Mouse (Mus musculus) lung, embryonic 15.5 days (tissue): ENCODE results near the gene Gm20498. TPM values are rescaled to one million over a fixed set of nuclear protein-coding genes. Genes with fewer than 3 reads are reported as not detected.

Experiments
- ATAC-seq: fragments of 200-750 bp; cut with Nextera tagmentation; 2 replicates; pipeline ENCODE4 v1.8.0; 2017; ENCODE audit warnings: moderate number of reproducible peaks, borderline replicate concordance; ENCODE audit not compliant: low FRiP score, low TSS enrichment; ENCODE audit errors: extremely low read depth
- H3K27ac ChIP-seq: fragments of 300-500 bp; sonication (generic); 2 replicates; pipeline ENCODE4 v1.5.1; 2015; ENCODE audit warnings: moderate library complexity, mild to moderate bottlenecking, inconsistent platforms
- H3K27me3 ChIP-seq: fragments of 300-500 bp; sonication (generic); 2 replicates; pipeline ENCODE4 v1.6.1; 2015; ENCODE audit warnings: inconsistent platforms
- H3K36me3 ChIP-seq: fragments of 300-500 bp; sonication (generic); 2 replicates; pipeline ENCODE4 v1.6.1; 2015; ENCODE audit warnings: inconsistent platforms
- H3K4me1 ChIP-seq: fragments of 300-500 bp; sonication (generic); 2 replicates; pipeline ENCODE4 v1.6.1; 2015; ENCODE audit warnings: inconsistent platforms
- H3K4me2 ChIP-seq: fragments of 300-500 bp; sonication (generic); 2 replicates; pipeline ENCODE4 v1.6.1; 2015; ENCODE audit warnings: inconsistent platforms, mild to moderate bottlenecking, moderate library complexity
- H3K4me3 ChIP-seq: fragments of 300-500 bp; sonication (generic); 2 replicates; pipeline ENCODE4 v1.5.1; 2015; ENCODE audit warnings: mild to moderate bottlenecking, inconsistent platforms
- H3K9ac ChIP-seq: fragments of 300-500 bp; sonication (generic); 2 replicates; pipeline ENCODE4 v1.6.1; 2015; ENCODE audit warnings: inconsistent platforms
- H3K9me3 ChIP-seq: fragments of 300-500 bp; sonication (generic); 2 replicates; pipeline ENCODE4 v1.6.1; 2016; ENCODE audit warnings: inconsistent platforms
- WGBS: fragments of 180-500 bp; shearing (Covaris S2); methylation state at CpG from one replicate; pipeline ENCODE4 v1.1.7; 2015; 5-methylcytosine and 5-hydroxymethylcytosine counted together
- polyA plus RNA-seq: library from polyadenylated mRNA; unstranded; fragments of >200 nt; fragmentation: Nextera tagmentation; extraction: Ambion mirVana; gene quantifications from 2 replicates; pipeline ENCODE4 v1.2.1, GENCODE M21; 2015

Gene Gm20498
- polyA plus RNA-seq, 1 experiment from 2014 or later, result 28.2 TPM

DNA sequence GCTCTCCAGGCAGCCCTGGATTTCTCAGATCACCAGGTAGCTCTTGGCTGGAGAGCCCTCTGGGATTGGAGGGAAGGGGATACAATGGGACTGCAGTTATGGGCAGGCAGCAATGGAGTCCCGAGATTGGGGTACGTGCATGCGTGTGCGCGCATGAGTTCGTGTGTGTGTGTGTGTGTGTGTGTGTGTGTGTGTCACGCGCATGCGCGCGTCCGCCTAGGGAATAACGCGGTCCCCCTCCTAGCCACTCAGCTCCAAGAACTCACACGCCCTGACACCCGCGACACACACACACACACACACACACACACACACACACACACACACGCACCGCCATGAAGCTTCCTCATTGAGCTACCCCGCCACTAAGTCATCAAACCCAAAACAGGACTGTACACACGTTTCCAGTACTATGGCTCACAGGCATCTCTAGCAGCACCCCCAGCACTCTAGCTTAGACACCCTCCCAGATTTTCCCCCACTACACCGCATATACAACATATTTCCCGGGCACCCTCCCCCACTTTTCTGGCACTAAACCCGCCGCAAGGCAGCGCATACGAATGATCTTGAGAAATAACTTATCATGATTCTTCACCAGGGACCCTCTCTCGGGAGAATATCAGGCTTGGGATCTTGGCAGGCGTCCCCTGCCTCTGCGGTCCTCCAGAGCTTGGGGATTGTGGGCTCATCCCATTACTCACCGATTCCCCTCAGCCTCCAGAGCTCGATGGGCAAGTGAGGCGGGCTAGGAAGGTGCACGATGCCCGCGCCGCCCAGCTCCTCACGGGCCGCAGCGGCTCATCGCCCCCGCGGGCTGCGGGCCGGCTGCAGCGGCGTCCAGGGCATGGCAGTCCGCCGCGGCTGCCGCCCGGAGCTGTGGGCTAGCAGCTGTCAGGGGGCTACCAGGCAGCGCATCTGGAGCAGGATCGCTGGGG is 200.5 kb downstream of the Gm20498 start:
- no peaks in the 10 kb centered on the region for H3K36me3 ChIP-seq
- peak overlapping the region; percentile 50 for H3K9ac ChIP-seq
- H3K9me3 ChIP-seq, result no peaks in the 10 kb centered on the region
- H3K27ac ChIP-seq, result no peak overlapping the region
- H3K4me3 ChIP-seq, result peak overlapping the region; percentile 56
- peaks cover 8% of the 10 kb centered on the region; the same call in 1 of the 2 replicates for H3K4me1 ChIP-seq
- WGBS, result 1% methylated on average over 52 of the region's 54 CpGs
- peak overlapping the region; percentile 99 for H3K4me2 ChIP-seq
- peaks cover 32% of the 10 kb centered on the region for H3K27me3 ChIP-seq
- ATAC-seq, result peak; percentile 63

DNA sequence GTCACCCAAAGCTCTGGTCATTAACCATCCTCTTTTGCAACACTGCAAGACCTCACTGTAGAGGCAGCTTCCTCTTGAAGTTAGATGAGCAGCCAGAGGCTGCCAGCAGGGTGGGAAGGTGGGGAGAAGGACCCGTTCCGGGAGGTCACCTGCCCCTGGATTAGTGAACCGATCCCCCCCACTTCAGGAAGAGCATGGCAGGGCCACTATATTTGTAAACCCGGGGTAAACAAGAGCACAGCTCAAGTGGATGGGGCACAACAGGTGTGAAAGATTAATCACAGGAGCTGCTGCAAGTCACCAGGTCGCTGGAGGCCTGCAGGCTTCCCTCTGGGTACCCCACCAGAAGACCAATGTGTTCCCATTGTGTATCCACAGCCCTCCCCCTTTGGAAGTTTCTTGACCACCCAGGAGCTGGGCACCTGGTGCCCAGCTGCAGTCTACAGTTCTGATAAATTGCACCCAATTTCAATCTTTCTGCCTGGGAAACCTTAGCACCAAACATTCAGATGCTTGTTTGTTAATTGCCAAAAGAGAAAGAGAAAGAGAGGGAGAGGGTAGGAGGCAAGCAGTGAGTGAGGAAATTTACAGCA is 201.6 kb downstream of the Gm20498 start:
- H3K4me1 ChIP-seq, result peaks cover 8% of the 10 kb centered on the region; the same call in 1 of the 2 replicates
- no peaks in the 10 kb centered on the region for H3K9me3 ChIP-seq
- no peak overlapping the region for H3K9ac ChIP-seq
- ATAC-seq, result no peak
- no peak overlapping the region for H3K27ac ChIP-seq
- no peaks in the 10 kb centered on the region for H3K36me3 ChIP-seq
- 41% methylated on average over 5 of the region's 5 CpGs for WGBS
- peaks cover 32% of the 10 kb centered on the region for H3K27me3 ChIP-seq
- H3K4me2 ChIP-seq, result peak overlapping the region; percentile 99
- H3K4me3 ChIP-seq, result no peak overlapping the region

- no peaks in the 10 kb centered on the region for H3K27me3 ChIP-seq
- H3K9me3 ChIP-seq, result no peaks in the 10 kb centered on the region
- H3K9ac ChIP-seq, result no peak overlapping the region
- no peak overlapping the region for H3K27ac ChIP-seq
- ATAC-seq, result no peak
- 63% methylated on average over 3 of the region's 3 CpGs for WGBS
- no peak overlapping the region for H3K4me2 ChIP-seq
- no peaks in the 10 kb centered on the region for H3K4me1 ChIP-seq
- no peaks in the 10 kb centered on the region for H3K36me3 ChIP-seq
- no peak overlapping the region for H3K4me3 ChIP-seq
Observed at GRCm38 (mm10) chr12:81324991-81325390, 207.7 kb downstream of the Gm20498 start.

- Histone ChIP-seq H3K36me3 (no peaks in the 10 kb centered on the region), H3K27ac (no peak overlapping the region), H3K4me2 (no peak overlapping the region), H3K27me3 (no peaks in the 10 kb centered on the region), H3K9me3 (no peaks in the 10 kb centered on the region), H3K9ac (no peak overlapping the region), H3K4me1 (no peaks in the 10 kb centered on the region), H3K4me3 (no peak overlapping the region)
- WGBS, result 90% methylated on average over 3 of the region's 3 CpGs
- ATAC-seq, result no peak
Observed at GRCm38 (mm10) chr12:81324116-81324515, 208.6 kb downstream of the Gm20498 start.

- 77% methylated on average over 1 of the region's 1 CpGs for WGBS
- Histone ChIP-seq H3K4me3 (no peak overlapping the region), H3K4me2 (no peak overlapping the region), H3K36me3 (no peaks in the 10 kb centered on the region), H3K9me3 (no peaks in the 10 kb centered on the region), H3K27me3 (no peaks in the 10 kb centered on the region), H3K27ac (no peak overlapping the region), H3K9ac (no peak overlapping the region), H3K4me1 (no peaks in the 10 kb centered on the region)
- ATAC-seq, result no peak
Observed at GRCm38 (mm10) chr12:81321021-81321420, 211.7 kb downstream of the Gm20498 start.

DNA sequence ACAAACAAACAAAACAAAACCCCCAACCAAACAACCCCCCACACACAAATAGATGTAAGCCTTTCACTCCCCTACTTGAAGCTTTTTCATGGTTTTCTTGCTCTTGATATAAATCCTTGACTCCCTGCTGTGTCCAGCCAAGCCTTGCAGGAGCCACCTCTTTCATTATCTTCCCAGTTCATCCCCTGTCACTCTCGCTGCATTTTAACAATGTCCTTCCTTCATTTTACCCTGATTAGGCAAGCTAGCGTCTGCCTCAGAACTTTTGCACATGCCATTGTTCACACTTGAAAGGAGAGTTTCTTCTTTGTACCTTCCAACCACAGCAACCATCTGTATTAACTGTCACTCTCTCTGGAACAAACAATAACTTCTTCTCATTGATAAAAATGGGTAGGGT is 214.9 kb downstream of the Gm20498 start:
- Histone ChIP-seq H3K4me1 (no peaks in the 10 kb centered on the region), H3K36me3 (no peaks in the 10 kb centered on the region), H3K27me3 (no peaks in the 10 kb centered on the region), H3K4me2 (no peak overlapping the region), H3K27ac (no peak overlapping the region), H3K4me3 (no peak overlapping the region), H3K9me3 (no peaks in the 10 kb centered on the region), H3K9ac (no peak overlapping the region)
- no peak for ATAC-seq
- 46% methylated on average over 2 of the region's 2 CpGs for WGBS

DNA sequence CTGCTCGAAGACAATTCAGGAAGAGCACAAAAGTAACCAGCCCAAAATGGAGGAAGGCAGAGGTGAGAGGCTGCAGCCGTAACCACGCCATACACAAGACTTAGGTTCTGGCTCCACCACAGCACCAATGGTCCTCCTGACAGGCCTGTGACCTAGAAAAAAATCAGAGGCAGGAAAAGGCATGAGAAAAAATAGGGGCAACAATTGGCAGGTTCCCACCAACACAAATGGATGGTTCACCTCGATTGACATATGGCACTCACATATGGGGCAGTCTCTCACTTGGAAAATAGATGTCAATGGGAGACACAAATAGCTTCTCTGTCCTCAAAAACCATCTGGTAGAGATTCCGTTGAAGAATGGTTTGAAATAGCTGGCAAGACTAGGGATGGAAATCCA is 216.8 kb downstream of the Gm20498 start:
- Histone ChIP-seq H3K4me2 (no peak overlapping the region), H3K4me1 (no peaks in the 10 kb centered on the region), H3K27me3 (no peaks in the 10 kb centered on the region), H3K36me3 (no peaks in the 10 kb centered on the region), H3K9me3 (no peaks in the 10 kb centered on the region), H3K4me3 (no peak overlapping the region), H3K27ac (no peak overlapping the region), H3K9ac (no peak overlapping the region)
- no peak for ATAC-seq
- WGBS, result 89% methylated on average over 5 of the region's 5 CpGs

Other genes with a start within 250 kb of the Gm20498 start
- 0.47 and 0.55 TPM in 2 replicates for gene Slc8a3, start 199.7 kb downstream of the Gm20498 start, polyA plus RNA-seq
- gene Gm4787, start 153.4 kb downstream of the Gm20498 start, polyA plus RNA-seq, result 0.17 and 0.21 TPM in 2 replicates
- gene Adam4, start 111.0 kb downstream of the Gm20498 start, polyA plus RNA-seq, result 0.44 and 0.49 TPM in 2 replicates
- gene Cox16, start 47.8 kb downstream of the Gm20498 start, polyA plus RNA-seq, result 115 and 126 TPM in 2 replicates
- gene Synj2bp, start within 50 bp of the Gm20498 start, polyA plus RNA-seq, result 33.7 and 35.9 TPM in 2 replicates
- gene Adam21, start 35.6 kb upstream of the Gm20498 start, polyA plus RNA-seq, result 0.23 and 0.40 TPM in 2 replicates
- gene Med6, start 62.1 kb upstream of the Gm20498 start, polyA plus RNA-seq, result 55.7 and 66.1 TPM in 2 replicates
- 5.6 and 6.9 TPM in 2 replicates for gene Ttc9, start 98.3 kb upstream of the Gm20498 start, polyA plus RNA-seq
- gene Map3k9, start 248.3 kb upstream of the Gm20498 start, polyA plus RNA-seq, result 2.9 TPM in 2 replicates